Mouse (Mus musculus) CD4-positive, CD25-positive, alpha-beta regulatory T cell, adult 2 months (primary cell): ENCODE results near the gene Mical2.

Source experiments
- DNase-seq: peaks from one replicate; pipeline ENCODE4 v3.0.0-alpha.2; 2012; ENCODE audit warnings: low read depth, low spot score

Mical2 gene

GRCm38 (mm10) chr7:112453805-112454214 is 228.2 kb downstream of the Mical2 start:
- DNase-seq, result no peak

- no peak for DNase-seq
Measured at GRCm38 (mm10) chr7:112454380-112454779, 228.7 kb downstream of the Mical2 start.

GRCm38 (mm10) chr7:112454951-112455350 is 229.3 kb downstream of the Mical2 start:
- DNase-seq, result no peak

- no peak for DNase-seq
Measured at GRCm38 (mm10) chr7:112455566-112456110, 230.0 kb downstream of the Mical2 start.

- no peak for DNase-seq
Measured at GRCm38 (mm10) chr7:112457373-112457772, 231.7 kb downstream of the Mical2 start.

GRCm38 (mm10) chr7:112457920-112458319 is 232.3 kb downstream of the Mical2 start:
- no peak for DNase-seq

GRCm38 (mm10) chr7:112458440-112458839 is 232.8 kb downstream of the Mical2 start:
- DNase-seq, result no peak
